Mouse (Mus musculus) adrenal gland, postnatal 36 days (tissue): Measurements from ENCODE around the gene Rangrf. TPM values are rescaled to one million over a fixed set of nuclear protein-coding genes. Genes with fewer than 3 reads are reported as not detected.
"Not testable (repeated sequence)": the region's sequence is repeated elsewhere in the genome, so short reads cannot be mapped to it uniquely, and the experiment has no call there.

Experiments used
- DNase-seq, 2 experiments: peaks; one replicate each; pipeline ENCODE4 v3.0.0; 2021; ENCODE audit warnings: mixed read lengths in 1 of 2
- microRNA-seq: library from miRNA; unstranded; fragments of <30 nt; microRNA quantifications from one replicate; pipeline ENCODE4 v1.2.0, GENCODE M21; 2021
- total RNA-seq, 2 experiments: library from RNA; stranded (reverse); gene quantifications; 2 replicates each; pipeline ENCODE4 v1.2.3; 2021

The Rangrf gene
- total RNA-seq, 2 experiments from 2014 or later, result 22.5 to 23.3 TPM

DNA sequence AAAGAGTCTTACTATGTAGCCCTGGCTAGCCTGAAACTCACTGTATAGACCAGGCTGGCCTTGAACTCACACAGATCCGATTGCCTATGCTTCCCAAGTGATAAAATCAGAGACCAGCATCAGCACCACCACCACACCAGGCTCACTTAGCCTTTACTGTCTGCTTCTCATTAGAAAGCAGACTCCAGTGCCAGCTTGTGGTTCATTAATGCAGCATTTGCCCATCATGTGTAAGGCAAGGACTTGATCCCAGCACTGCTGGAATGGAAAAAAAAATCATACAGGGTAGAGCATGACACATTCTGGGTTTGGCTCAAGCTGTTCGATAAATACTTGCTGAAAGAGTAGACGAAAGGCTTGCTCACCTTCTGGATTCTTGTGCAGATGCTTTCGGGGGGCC, 29.0 kb downstream of the Rangrf start:
- no peak for DNase-seq

DNA sequence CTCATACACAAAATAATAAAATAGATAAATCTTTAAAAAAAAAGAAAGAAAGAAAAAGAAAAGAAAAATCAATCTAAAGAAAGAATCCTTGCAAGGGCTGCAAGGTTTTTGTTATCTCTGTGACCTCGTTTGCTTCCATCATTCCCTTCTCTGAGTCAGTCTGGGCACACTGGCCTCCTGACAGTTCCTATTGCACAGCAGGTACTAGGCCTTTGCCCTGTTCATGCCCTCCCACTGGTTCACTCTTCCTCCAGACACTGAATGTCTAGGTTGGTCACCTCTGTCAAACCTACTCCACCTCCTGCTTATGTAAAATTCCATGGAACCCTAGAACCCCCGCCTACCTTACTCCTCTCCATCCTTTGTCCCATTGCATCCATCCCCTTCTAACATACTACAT, 29.7 kb downstream of the Rangrf start:
- DNase-seq, result peak; percentile 41 to 42

DNA sequence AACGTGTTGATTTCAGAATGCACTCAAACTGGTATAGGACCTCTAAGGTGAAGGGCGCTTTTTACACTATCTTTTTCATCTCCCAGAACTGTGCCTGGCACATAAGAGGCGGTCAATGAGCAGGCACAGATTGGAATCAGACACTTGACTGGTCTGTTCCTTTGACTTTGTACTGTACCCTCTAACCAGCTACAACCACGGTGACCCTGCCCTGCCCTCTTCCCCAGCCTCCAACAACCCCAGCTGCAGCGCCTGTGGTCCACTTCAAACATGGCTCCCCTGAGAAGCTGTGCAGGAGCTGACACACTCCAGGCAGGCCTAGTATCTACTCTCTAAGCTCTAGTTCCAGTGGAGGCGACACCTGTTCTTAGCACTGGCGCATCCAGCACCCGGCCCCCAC, 32.3 kb downstream of the Rangrf start:
- DNase-seq, result no peak

- DNase-seq, result no peak
These were observed 34.5 kb downstream of the Rangrf start for GRCm38 (mm10) chr11:68940516-68940915.

DNA sequence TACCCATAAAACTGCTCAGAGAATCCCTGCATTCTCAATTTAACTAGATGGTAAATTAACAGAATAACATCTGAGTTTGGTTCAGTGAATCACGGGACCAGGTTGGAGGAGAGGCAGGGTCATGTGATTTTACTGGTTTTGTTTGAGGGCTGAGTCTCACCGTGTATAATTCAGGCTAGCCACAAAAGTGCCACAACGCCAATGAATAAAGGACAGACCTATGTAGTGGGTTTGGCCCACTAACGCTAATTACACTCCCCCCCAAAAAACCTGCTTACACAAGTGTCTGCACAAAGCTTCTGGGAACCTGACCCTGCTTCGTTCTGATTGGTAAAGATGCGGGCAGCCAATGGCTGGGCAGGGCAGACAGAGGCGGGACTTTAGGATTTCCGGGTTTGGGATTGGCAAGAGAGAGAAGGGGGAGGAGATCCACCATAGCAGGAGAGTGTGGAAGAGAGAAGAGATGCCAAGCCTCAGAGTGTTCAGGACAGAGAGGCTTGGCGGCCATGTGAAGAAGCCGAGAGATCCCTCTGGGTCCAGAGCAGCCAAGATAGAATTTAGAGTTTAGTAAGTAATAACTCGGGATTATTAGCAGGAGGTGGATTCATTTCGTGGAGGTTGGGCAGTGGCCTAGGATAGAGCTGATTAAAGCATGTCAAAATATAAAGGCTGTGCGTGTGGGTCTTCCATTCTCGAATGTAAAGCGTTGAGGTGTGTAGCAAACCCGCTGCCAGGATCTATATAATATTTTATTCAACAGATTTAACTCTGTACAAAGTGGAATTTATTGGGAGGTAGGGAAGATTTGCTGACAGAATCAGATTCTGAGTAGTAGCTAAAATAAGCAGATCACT, 35.3 kb downstream of the Rangrf start:
- peak; percentile 89 to 90 for DNase-seq

DNA sequence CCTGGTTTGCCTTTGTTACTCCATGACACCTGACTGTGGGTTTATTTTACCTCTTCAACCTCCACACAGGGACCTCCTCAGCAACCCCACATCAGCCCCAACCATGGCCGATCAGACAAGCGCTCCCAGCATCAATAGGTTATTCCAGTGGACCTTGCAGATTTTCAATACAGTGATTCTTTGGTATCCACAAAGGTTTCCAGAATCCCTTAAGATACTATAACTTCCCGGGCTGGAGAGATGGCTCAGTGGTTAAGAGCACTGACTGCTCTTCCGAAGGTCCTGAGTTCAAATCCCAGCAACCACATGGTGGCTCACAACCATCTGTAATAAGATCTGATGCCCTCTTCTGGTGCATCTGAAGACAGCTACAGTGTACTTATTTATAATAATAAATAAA, 38.0 kb downstream of the Rangrf start:
- not testable (repeated sequence) for DNase-seq

- DNase-seq, result no peak
These were observed 41.0 kb downstream of the Rangrf start for GRCm38 (mm10) chr11:68933885-68934507.

DNA sequence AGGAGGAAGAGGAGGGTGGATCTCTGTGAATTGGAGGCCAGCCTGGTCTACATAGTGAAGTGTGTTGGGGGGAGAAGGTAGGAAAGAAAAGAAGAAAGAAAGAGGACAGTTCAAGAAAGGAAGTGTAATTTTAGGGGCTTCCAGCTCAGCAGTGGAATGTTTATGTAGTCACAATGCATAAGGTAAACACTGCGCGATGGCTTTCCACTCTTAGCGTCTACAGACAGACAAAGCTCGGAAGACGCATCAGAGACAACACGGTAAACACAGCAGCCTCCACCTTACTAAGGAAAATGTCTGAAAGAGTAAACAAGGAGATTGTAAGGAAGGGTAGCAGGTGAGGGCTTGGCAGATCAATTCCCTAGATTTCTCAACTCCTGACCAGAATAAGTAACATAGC, 45.0 kb downstream of the Rangrf start:
- no peak for DNase-seq

DNA sequence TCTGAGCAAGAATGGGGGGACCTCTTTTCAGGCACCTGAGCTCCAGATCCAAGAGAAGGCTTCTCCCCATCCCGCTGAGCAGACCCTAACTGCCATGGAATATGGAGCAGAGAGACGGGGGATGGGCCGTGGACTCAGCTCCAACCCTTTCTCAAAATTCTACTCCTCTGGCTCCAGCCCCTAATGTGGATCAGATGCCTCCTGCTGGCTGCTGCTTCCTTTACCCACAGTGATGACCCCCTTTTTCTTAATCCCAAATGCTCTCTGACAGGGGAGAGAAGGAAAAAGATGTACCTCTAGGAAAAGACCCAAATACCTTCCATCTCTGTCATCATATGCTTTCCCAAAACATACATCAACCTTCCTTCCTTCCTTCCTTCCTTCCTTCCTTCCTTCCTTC, 48.0 kb downstream of the Rangrf start, which contains the start of gene Odf4:
Gene Odf4 (minus strand): TSS at position 101 of the 400 bp plus-strand sequence.
- DNase-seq, result no peak

- DNase-seq, result no peak
These were observed 50.2 kb downstream of the Rangrf start for GRCm38 (mm10) chr11:68924749-68925148.

- DNase-seq, result no peak
These were observed 51.8 kb downstream of the Rangrf start for GRCm38 (mm10) chr11:68923191-68923590.

Small RNA genes within 50 kb of the gene (microRNA-seq; reads per million reads assigned to microRNA genes)
- not detected for gene Mir3062

Other genes with a start within 250 kb of the Rangrf start
- gene Ndel1, start 103.3 kb downstream of the Rangrf start, total RNA-seq, result 10 to 100 TPM; 58.4 to 81.8 TPM
- under 1 TPM in 1 of 2 experiments, not detected in 1; 0.13 TPM for gene Rnf222, start 86.6 kb downstream of the Rangrf start, total RNA-seq
- gene Rpl26, start 73.6 kb downstream of the Rangrf start, total RNA-seq, result 1,000 to 10,000 TPM; 1,232 to 1,254 TPM
- gene Odf4, start 48.1 kb downstream of the Rangrf start, total RNA-seq, result under 1 TPM in 1 of 2 experiments, not detected in 1; 0.46 TPM
- 10 to 100 TPM; 14.8 to 19.9 TPM for gene Arhgef15, start 17.7 kb downstream of the Rangrf start, total RNA-seq
- gene Slc25a35, start 7.1 kb downstream of the Rangrf start, total RNA-seq, result 10 to 100 TPM; 28.8 to 36.4 TPM
- 10 to 100 TPM; 28.3 to 30.6 TPM for gene Pfas, start 33.3 kb upstream of the Rangrf start, total RNA-seq
- 10 to 100 TPM; 19.5 to 28.9 TPM for gene Ctc1, start 40.7 kb upstream of the Rangrf start, total RNA-seq
- 1 to 10 TPM; 5.0 to 6.4 TPM for gene Aurkb, start 70.5 kb upstream of the Rangrf start, total RNA-seq
- 10 to 100 TPM; 26.4 to 30.4 TPM for gene Borcs6, start 84.5 kb upstream of the Rangrf start, total RNA-seq
- 10 to 100 TPM; 13.5 to 17.5 TPM for gene Tmem107, start 95.6 kb upstream of the Rangrf start, total RNA-seq
- gene Vamp2, start 113.3 kb upstream of the Rangrf start, total RNA-seq, result 100 to 1,000 TPM; 116 to 130 TPM
- 100 to 1,000 TPM; 112 to 153 TPM for gene Per1, start 120.0 kb upstream of the Rangrf start, total RNA-seq
- under 1 TPM; 0.17 to 0.26 TPM for gene Hes7, start 145.2 kb upstream of the Rangrf start, total RNA-seq
- gene 9130213A22Rik, start 147.4 kb upstream of the Rangrf start, total RNA-seq, result under 1 TPM; 0.50 to 0.76 TPM
- 1 to 10 TPM in 1 of 2 experiments, under 1 TPM in 1; 0.63 to 1.1 TPM for gene Aloxe3, start 150.7 kb upstream of the Rangrf start, total RNA-seq
- gene Alox12b, start 181.8 kb upstream of the Rangrf start, total RNA-seq, result not detected
- not detected for gene Alox8, start 222.7 kb upstream of the Rangrf start, total RNA-seq